Mouse (Mus musculus) left cerebral cortex, postnatal 36 days (tissue): Measurements from ENCODE around the gene Fndc8. TPM values are rescaled to one million over a fixed set of nuclear protein-coding genes. Genes with fewer than 3 reads are reported as not detected.

Experiments
- DNase-seq, 2 experiments: peaks; one replicate each; pipeline ENCODE4 v3.0.0; 2021 to 2022; ENCODE audit warnings: low spot score in 2 of 2, mixed read lengths in 1 of 2
- intact Hi-C: fragments of 180-260 bp; cut with DNase I; formaldehyde crosslinking; loops from one replicate; pipeline ENCODE4 v1.15.1; 2025
- total RNA-seq, 2 experiments: library from RNA; stranded (reverse); gene quantifications; 2 replicates each; pipeline ENCODE4 v1.2.3; 2021

Fndc8 gene
- not detected for total RNA-seq

GRCm38 (mm10) chr11:82891936-82892335, at the start of gene Fndc8:
Gene Fndc8, plus strand, starts transcription at chr11:82892124.
- intact Hi-C loops: loop anchor here (2.0 to 5.0 kb wide), 4 partner anchors 280 to 895 kb away; partner anchors contain the start of gene Tmem132e
- no peak for DNase-seq

GRCm38 (mm10) chr11:82844771-82845414, 47.0 kb upstream of the Fndc8 start:
- no peak for DNase-seq
- intact Hi-C loops: no loop called here

DNA sequence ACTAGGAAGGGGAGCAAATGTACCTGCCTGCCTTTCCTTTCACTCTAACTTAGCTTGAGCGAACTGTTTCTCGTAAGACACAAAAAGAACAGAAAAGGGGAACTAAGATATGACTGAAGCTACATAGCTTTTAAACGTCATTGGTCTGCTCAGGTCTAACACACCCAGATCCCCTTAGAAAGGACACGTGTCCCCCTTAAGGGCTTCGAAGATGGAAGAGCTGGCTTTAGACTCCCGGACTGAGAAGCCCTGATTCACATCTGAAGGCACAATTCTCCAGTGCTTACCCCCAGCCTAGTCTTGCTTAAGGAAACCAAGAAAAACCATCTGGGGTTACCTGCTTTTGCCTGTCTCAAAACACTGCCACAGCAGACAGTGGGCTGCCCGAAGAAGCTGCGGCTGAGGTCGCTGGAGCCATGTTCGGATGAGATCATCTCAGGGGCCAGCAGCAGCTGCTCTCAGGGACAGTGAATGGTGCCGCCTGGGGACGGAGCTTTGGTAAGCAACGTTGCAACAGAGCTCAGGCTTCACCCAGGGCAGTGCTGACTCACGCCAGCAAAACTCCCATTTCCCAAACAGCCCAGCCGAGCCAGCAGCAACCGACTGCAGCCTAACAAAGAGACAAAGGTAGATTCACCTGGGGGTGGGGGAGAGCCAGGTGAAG, 46.4 kb upstream of the Fndc8 start:
- intact Hi-C loops: no loop called here

DNA sequence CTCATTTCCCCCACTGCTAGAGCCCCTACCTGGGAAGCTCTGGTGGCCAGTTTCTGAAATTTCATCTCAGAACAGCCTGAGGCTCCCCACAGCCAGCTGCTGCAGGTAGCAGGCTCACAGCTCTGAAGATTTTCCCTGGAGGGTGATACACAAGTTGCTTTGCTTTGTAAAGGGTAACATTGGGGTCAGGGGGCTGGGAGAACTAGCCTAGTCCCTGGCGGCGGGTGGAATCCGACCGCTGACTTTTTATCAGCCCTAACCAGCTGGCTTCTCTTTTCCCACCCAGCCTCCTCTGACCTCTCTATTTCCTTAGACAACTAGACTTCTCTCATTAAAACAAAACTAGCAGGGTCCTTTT, 45.9 kb upstream of the Fndc8 start:
- DNase-seq: no peak
- intact Hi-C loops: no loop called here

More for the DNA sequence above, 46.4 kb upstream of the Fndc8 start:
- DNase-seq: peak; percentile 29 to 34

GRCm38 (mm10) chr11:82846938-82847337, 45.0 kb upstream of the Fndc8 start:
- intact Hi-C loops: no loop called here
- no peak for DNase-seq

DNA sequence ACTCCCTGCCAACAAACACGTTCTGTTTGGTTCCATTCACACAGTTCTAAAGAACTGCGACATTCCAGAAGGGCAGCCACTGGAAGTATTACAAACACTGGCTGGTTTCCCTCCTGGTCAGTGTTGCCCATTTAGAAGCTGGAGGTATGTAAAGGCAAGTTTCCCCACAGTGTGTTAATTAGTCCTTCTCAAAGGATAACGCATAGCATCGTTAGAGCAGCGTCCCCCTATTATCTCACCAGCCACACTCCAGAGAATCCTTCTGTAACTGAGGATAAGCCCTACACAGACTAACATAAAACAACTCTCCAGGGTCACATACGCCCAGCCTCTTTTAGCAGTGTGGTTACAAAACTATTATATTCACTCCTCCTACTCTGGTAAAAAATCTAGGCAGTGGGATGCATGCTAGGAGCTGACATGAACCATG, 44.3 kb upstream of the Fndc8 start:
- intact Hi-C loops: no loop called here
- DNase-seq: no peak

GRCm38 (mm10) chr11:82850259-82850658, 41.7 kb upstream of the Fndc8 start:
- no peak for DNase-seq

GRCm38 (mm10) chr11:82852115-82852514, 39.8 kb upstream of the Fndc8 start:
- intact Hi-C loops: no loop called here
- no peak for DNase-seq

More at GRCm38 (mm10) chr11:82850259-82850658, 41.7 kb upstream of the Fndc8 start:
- intact Hi-C loops: no loop called here

GRCm38 (mm10) chr11:82852540-82852939, 39.4 kb upstream of the Fndc8 start:
- DNase-seq: no peak
- intact Hi-C loops: no loop called here

DNA sequence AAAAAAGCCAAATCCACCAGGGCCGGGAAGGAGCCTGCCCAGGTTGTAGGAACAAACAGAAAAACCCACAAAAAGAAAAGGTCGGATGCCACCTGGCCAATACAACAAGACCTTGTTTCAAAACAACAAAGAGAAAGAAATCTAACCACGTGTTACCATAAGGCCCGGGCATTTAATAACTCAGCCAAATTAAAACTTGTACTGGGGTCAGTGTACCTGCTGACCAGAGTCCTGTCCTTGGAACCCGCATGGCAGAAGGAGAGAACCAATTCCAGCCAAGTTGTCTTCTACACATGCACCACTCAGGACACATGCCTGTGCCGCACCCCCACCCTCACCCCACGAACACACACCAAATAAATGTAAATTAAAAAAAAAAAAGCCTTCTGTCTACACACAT, 39.0 kb upstream of the Fndc8 start:
- intact Hi-C loops: no loop called here

GRCm38 (mm10) chr11:82854111-82854510, 37.8 kb upstream of the Fndc8 start:
- DNase-seq: no peak
- intact Hi-C loops: no loop called here

More for the DNA sequence above, 39.0 kb upstream of the Fndc8 start:
- no peak for DNase-seq

GRCm38 (mm10) chr11:82855327-82855973, 36.5 kb upstream of the Fndc8 start:
- no peak for DNase-seq
- intact Hi-C loops: no loop called here

- intact Hi-C loops: no loop called here
- DNase-seq: no peak
Observed at GRCm38 (mm10) chr11:82856032-82856431, 35.9 kb upstream of the Fndc8 start.

- intact Hi-C loops: no loop called here
- DNase-seq: no peak
Observed at GRCm38 (mm10) chr11:82857307-82857848, 34.5 kb upstream of the Fndc8 start.

DNA sequence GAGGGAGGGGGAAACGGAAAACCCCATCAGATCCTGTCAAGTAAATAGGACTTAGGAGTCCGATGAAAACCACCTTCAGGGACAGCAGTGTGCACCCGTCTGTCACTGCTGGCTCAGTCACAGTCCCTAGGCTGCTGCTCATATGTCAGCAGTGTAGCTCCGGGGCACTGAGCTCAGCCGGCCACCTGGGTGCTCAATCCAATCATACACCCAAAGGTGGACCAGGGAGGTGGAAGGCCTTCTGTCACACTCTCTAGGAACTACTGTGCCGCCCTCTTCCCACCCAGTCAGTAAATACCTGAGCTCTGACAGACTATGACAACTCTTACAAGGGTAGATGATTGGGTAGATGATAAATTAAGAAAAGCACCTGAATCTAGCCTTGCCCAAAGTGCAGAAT, 31.2 kb upstream of the Fndc8 start:
- no peak for DNase-seq
- intact Hi-C loops: no loop called here

DNA sequence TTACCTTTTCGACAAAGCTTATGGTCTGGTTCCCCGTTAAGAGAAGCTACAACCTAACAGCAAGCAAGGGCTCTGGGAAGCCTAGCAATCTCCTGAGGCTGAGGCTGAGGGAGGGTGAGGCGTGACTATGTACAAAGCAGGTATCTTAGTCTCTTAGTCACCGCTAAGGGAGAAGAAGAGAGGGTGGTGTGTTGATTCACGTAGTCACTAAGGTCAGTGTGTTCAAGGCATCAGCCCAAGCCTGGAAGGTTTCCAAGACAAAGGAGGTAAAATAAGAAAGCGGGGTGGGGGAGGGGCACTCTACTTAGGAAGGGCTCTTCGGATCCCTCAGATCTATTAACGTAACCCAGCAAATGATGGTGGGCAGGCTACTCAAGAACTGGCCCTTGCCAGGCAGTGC, 30.4 kb upstream of the Fndc8 start:
- DNase-seq: no peak
- intact Hi-C loops: no loop called here

GRCm38 (mm10) chr11:82862638-82863037, 29.3 kb upstream of the Fndc8 start:
- no peak for DNase-seq
- intact Hi-C loops: no loop called here

GRCm38 (mm10) chr11:82863059-82863458, 28.9 kb upstream of the Fndc8 start:
- no peak for DNase-seq
- intact Hi-C loops: no loop called here

DNA sequence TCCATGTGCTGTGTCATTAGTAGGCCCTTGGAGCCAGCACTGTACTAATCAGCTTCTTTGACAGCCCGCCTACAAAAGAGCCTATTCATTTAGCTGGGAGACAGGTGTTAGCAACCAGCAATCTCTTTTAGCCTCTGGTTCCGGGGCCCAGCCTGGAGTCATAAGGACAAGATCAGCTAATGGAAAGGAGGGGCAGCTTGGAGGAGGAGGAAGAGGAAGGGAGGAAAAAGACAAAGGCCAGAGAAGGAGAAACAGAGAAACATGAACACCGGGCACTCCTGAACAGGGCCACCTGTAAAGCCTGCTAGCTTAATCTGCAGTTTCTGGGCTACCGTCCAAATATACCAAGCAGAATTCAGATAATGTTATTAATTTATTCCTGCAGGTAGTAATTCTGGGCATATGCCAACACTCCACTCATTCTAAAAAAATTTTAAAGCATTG, 28.4 kb upstream of the Fndc8 start:
- intact Hi-C loops: no loop called here
- no peak for DNase-seq

DNA sequence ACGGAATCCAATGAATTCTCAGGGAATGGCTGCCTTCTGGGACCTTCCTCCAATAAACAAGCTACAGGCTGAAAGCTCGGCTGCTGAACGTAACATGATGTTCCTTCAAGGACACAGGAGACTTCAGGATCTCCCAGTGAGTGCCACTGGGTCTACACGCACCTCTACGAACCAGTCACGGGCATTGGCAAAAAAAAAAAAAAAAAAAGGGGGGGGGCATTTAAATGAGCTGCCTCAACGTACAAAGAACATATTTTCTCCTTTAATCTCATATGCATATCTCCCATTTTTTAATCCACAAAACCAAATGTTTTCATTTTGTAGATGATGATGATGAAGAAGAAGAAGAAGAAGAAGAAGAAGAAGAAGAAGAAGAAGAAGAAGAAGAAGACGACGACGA, 26.0 kb upstream of the Fndc8 start:
- intact Hi-C loops: no loop called here
- no peak for DNase-seq
